In the genomic region with DNA sequence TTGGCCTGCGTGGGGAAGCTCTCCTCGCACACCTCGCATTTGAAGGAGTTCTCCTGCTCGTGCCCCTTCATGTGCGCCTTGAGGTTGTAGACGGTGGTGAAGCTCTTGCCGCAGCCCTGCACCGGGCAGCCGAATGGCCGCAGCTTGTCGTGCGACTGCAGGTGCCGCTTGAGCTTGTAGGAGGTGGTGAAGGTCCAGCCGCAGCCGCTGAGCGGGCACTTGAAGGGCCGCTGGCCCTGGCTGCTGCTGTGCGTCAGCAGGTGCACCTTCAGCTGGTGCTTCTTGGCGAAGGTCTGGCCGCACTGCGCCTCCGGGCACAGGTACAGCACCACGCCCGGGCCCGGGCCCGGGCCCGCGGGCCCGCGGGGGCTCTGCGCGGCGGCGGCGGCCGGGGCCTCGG, we compare ENCODE assay signal across 8 mouse cellular contexts.
DNase-seq lines count a peak whose midpoint lies in the region; ATAC-seq and TF ChIP-seq lines count a peak whose summit lies in the region.
"Not testable (repeated sequence)": the region's sequence is repeated elsewhere in the genome, so short reads cannot be mapped to it uniquely, and the experiment has no call there.

No protein-coding gene starts in this region.

- not testable (repeated sequence) for DNase-seq in heart, postnatal 0 days (ENCODE audit: low spot score); intestine, embryonic 14.5 days (ENCODE audit: low spot score); midbrain, postnatal 0 days (ENCODE audit: low spot score)

- not testable (repeated sequence) for H3K4me3 ChIP-seq in forebrain, embryonic 15.5 days; heart, postnatal 0 days (ENCODE audit: low read depth, low read length); intestine, embryonic 14.5 days (ENCODE audit: low read depth, low read length); liver, embryonic 12.5 days; midbrain, postnatal 0 days (ENCODE audit: low read depth, low read length); stomach, embryonic 16.5 days (replicated peaks; ENCODE audit: low read length)

- peak; percentile 57; the same call in 1 of the 2 replicates for ATAC-seq in cerebellum, adult (ENCODE audit: insufficient number of reproducible peaks, low FRiP score, low TSS enrichment)
- peak; percentile 42 for ATAC-seq in forebrain, embryonic 15.5 days (replicated peaks)
- peak; percentile 42 for ATAC-seq in heart, postnatal 0 days (ENCODE audit: insufficient read depth, low read depth)
- peak; percentile 41 for ATAC-seq in intestine, embryonic 14.5 days (replicated peaks; ENCODE audit: low FRiP score, low TSS enrichment, low read depth)
- peak; percentile 56; the same call in 1 of the 2 replicates for ATAC-seq in liver, embryonic 12.5 days
- ATAC-seq in megakaryocyte, adult 5-6 weeks (ENCODE audit: poor library complexity, severe bottlenecking) = peak; percentile 48
- ATAC-seq in midbrain, postnatal 0 days (ENCODE audit: low FRiP score) = peak; percentile 57
- ATAC-seq in stomach, embryonic 16.5 days (ENCODE audit: insufficient read depth, low FRiP score) = peak; percentile 42; the same call in 1 of the 2 replicates

- H3K4me1 ChIP-seq in forebrain, embryonic 15.5 days; heart, postnatal 0 days (ENCODE audit: control insufficient read depth, insufficient read depth); intestine, embryonic 14.5 days (replicated peaks; ENCODE audit: control insufficient read depth, insufficient read depth, low read length); liver, embryonic 12.5 days; midbrain, postnatal 0 days (ENCODE audit: insufficient read depth, low read length); stomach, embryonic 16.5 days (ENCODE audit: control insufficient read depth, insufficient read depth, low read length): not testable (repeated sequence)

- H3K9me3 ChIP-seq in forebrain, embryonic 15.5 days; heart, postnatal 0 days (replicated peaks; ENCODE audit: control insufficient read depth, low read length); intestine, embryonic 14.5 days (ENCODE audit: control insufficient read depth, low read length); liver, embryonic 12.5 days (replicated peaks); midbrain, postnatal 0 days (ENCODE audit: low read length); stomach, embryonic 16.5 days (replicated peaks; ENCODE audit: control insufficient read depth, low read length): not testable (repeated sequence)

- not testable (repeated sequence) for H3K4me2 ChIP-seq in forebrain, embryonic 15.5 days (replicated peaks); heart, postnatal 0 days (ENCODE audit: low read depth, low read length); intestine, embryonic 14.5 days (ENCODE audit: low read length); liver, embryonic 12.5 days; midbrain, postnatal 0 days (ENCODE audit: low read depth, low read length, poor library complexity, severe bottlenecking); stomach, embryonic 16.5 days (ENCODE audit: low read depth, low read length)

- not testable (repeated sequence) for H3K27ac ChIP-seq in forebrain, embryonic 15.5 days (replicated peaks); heart, postnatal 0 days (ENCODE audit: low read depth); intestine, embryonic 14.5 days (ENCODE audit: low read depth); liver, embryonic 12.5 days; midbrain, postnatal 0 days (ENCODE audit: low read depth, low read length); stomach, embryonic 16.5 days (ENCODE audit: low read length)

- not testable (repeated sequence) for H3K9ac ChIP-seq in forebrain, embryonic 15.5 days (replicated peaks); heart, postnatal 0 days (replicated peaks; ENCODE audit: low read depth, low read length); intestine, embryonic 14.5 days (ENCODE audit: low read length); liver, embryonic 12.5 days; midbrain, postnatal 0 days (replicated peaks; ENCODE audit: low read length, poor library complexity, severe bottlenecking); stomach, embryonic 16.5 days (ENCODE audit: low read length)

- H3K27me3 ChIP-seq in forebrain, embryonic 15.5 days; heart, postnatal 0 days (ENCODE audit: control insufficient read depth, insufficient read depth, low read length); intestine, embryonic 14.5 days (replicated peaks; ENCODE audit: control insufficient read depth, insufficient read depth, low read length); liver, embryonic 12.5 days (replicated peaks); midbrain, postnatal 0 days (ENCODE audit: insufficient read depth, low read length); stomach, embryonic 16.5 days (ENCODE audit: control insufficient read depth, insufficient read depth, low read length): not testable (repeated sequence)

- H3K36me3 ChIP-seq in forebrain, embryonic 15.5 days; heart, postnatal 0 days (replicated peaks; ENCODE audit: control insufficient read depth, insufficient read depth, low read length); intestine, embryonic 14.5 days (ENCODE audit: control insufficient read depth, insufficient read depth, low read length); liver, embryonic 12.5 days; midbrain, postnatal 0 days (ENCODE audit: insufficient read depth, low read length); stomach, embryonic 16.5 days (ENCODE audit: control insufficient read depth, insufficient read depth, low read length): not testable (repeated sequence)

- not testable (repeated sequence) for TF ChIP-seq EP300 in heart, postnatal 0 days (IDR thresholded peaks at IDR 0.05; ENCODE audit: low read depth)

- WGBS in forebrain, embryonic 15.5 days = no CpG with 5 or more reads among the region's 37 CpGs
- no CpG with 5 or more reads among the region's 37 CpGs for WGBS in heart, postnatal 0 days
- no CpG with 5 or more reads among the region's 37 CpGs for WGBS in intestine, embryonic 14.5 days
- WGBS in liver, embryonic 12.5 days (ENCODE audit: insufficient replicate concordance) = no CpG with 5 or more reads among the region's 37 CpGs
- WGBS in midbrain, postnatal 0 days = no CpG with 5 or more reads among the region's 37 CpGs
- WGBS in stomach, embryonic 16.5 days = no CpG with 5 or more reads among the region's 37 CpGs

- TF ChIP-seq CTCF in heart, postnatal 0 days (IDR thresholded peaks at IDR 0.05; ENCODE audit: low read depth); midbrain, postnatal 0 days (IDR thresholded peaks at IDR 0.05): not testable (repeated sequence)
